Mouse (Mus musculus): ENCODE results near the gene Rae1.
A peak's percentile ranks its signal among the peaks of the same experiment; 100 is the strongest.

Gene Rae1

GRCm38 (mm10) chr2:173048041-173048745, 48.3 kb downstream of the Rae1 start:
- DNase-seq (ENCODE audit: low read depth, low spot score): no peak

- DNase-seq (ENCODE audit: low read depth, low spot score): no peak
Observed at GRCm38 (mm10) chr2:173049231-173049630, 49.3 kb downstream of the Rae1 start.

GRCm38 (mm10) chr2:173049817-173050216, 49.9 kb downstream of the Rae1 start:
- DNase-seq (ENCODE audit: low read depth, low spot score): no peak

GRCm38 (mm10) chr2:173050604-173051382, 50.9 kb downstream of the Rae1 start:
- DNase-seq (ENCODE audit: low read depth, low spot score): peak; percentile 20

GRCm38 (mm10) chr2:173052881-173053280, 53.0 kb downstream of the Rae1 start:
- DNase-seq (ENCODE audit: low read depth, low spot score): no peak

- no peak for DNase-seq (ENCODE audit: low read depth, low spot score)
Observed at GRCm38 (mm10) chr2:173053846-173054245, 53.9 kb downstream of the Rae1 start.

GRCm38 (mm10) chr2:173056303-173056881, 56.5 kb downstream of the Rae1 start:
- no peak for DNase-seq (ENCODE audit: low read depth, low spot score)

- DNase-seq (ENCODE audit: low read depth, low spot score): no peak
Observed at GRCm38 (mm10) chr2:173056882-173057315, 57.0 kb downstream of the Rae1 start.

- DNase-seq (ENCODE audit: low read depth, low spot score): no peak
Observed at GRCm38 (mm10) chr2:173057623-173058022, 57.7 kb downstream of the Rae1 start.

- DNase-seq (ENCODE audit: low read depth, low spot score): no peak
Observed at GRCm38 (mm10) chr2:173058263-173058662, 58.3 kb downstream of the Rae1 start.

GRCm38 (mm10) chr2:173060450-173060849, 60.5 kb downstream of the Rae1 start:
- DNase-seq (ENCODE audit: low read depth, low spot score): no peak

- no peak for DNase-seq (ENCODE audit: low read depth, low spot score)
Observed at GRCm38 (mm10) chr2:173061443-173062351, 61.8 kb downstream of the Rae1 start.

- DNase-seq (ENCODE audit: low read depth, low spot score): no peak
Observed at GRCm38 (mm10) chr2:173063219-173063618, 63.3 kb downstream of the Rae1 start.

- no peak for DNase-seq (ENCODE audit: low read depth, low spot score)
Observed at GRCm38 (mm10) chr2:173064864-173065263, 64.9 kb downstream of the Rae1 start.
